Mouse (Mus musculus) forebrain, embryonic 12.5 days (tissue): ENCODE measurements around the gene Rundc1. TPM values are rescaled to one million over a fixed set of nuclear protein-coding genes. Genes with fewer than 3 reads are reported as not detected.

Source experiments
- microRNA-seq: library from miRNA; unstranded; fragments of <30 nt; microRNA quantifications from one replicate; pipeline ENCODE4, GENCODE M21; 2017
- polyA plus RNA-seq: library from polyadenylated mRNA; unstranded; fragments of >200 nt; fragmentation: Nextera tagmentation; extraction: Ambion mirVana; gene quantifications from 2 replicates; pipeline ENCODE4 v1.2.1, GENCODE M21; 2016

Gene Rundc1
- polyA plus RNA-seq, 1 experiment from 2014 or later, result 27.3 TPM

Small RNA genes within 50 kb of the gene (microRNA-seq; reads per million reads assigned to microRNA genes)
- gene Mir6929, result not detected

Other genes starting within 250 kb of the Rundc1 start
- gene Ccr10, start 249.6 kb upstream of the Rundc1 start, polyA plus RNA-seq, result 0.10 TPM in 1 of 2 replicates, not detected in the other
- gene Ezh1, start 198.6 kb upstream of the Rundc1 start, polyA plus RNA-seq, result 11.1 and 12.5 TPM in 2 replicates
- 43.7 and 49.6 TPM in 2 replicates for gene Ramp2, start 179.1 kb upstream of the Rundc1 start, polyA plus RNA-seq
- 90.4 and 93.1 TPM in 2 replicates for gene Vps25, start 171.4 kb upstream of the Rundc1 start, polyA plus RNA-seq
- 5.7 and 7.5 TPM in 2 replicates for gene Wnk4, start 164.5 kb upstream of the Rundc1 start, polyA plus RNA-seq
- gene Cntd1, start 146.1 kb upstream of the Rundc1 start, polyA plus RNA-seq, result 1.6 TPM in 2 replicates
- 178 and 183 TPM in 2 replicates for gene Coa3, start 146.0 kb upstream of the Rundc1 start, polyA plus RNA-seq
- 164 and 169 TPM in 2 replicates for gene Becn1, start 122.8 kb upstream of the Rundc1 start, polyA plus RNA-seq
- 182 and 189 TPM in 2 replicates for gene Psme3, start 108.9 kb upstream of the Rundc1 start, polyA plus RNA-seq
- gene Aoc2, start 100.0 kb upstream of the Rundc1 start, polyA plus RNA-seq, result 2.9 and 3.1 TPM in 2 replicates
- gene Aoc3, start 94.5 kb upstream of the Rundc1 start, polyA plus RNA-seq, result not detected in 2 replicates
- not detected in 2 replicates for gene G6pc, start 57.5 kb upstream of the Rundc1 start, polyA plus RNA-seq
- 94.3 and 98.7 TPM in 2 replicates for gene Aarsd1, start 7.5 kb upstream of the Rundc1 start, polyA plus RNA-seq
- 5.8 and 6.5 TPM in 2 replicates for gene Gm27029, start 289 bp upstream of the Rundc1 start, polyA plus RNA-seq
- gene Ptges3l, start 248 bp downstream of the Rundc1 start, polyA plus RNA-seq, result 2.1 and 2.5 TPM in 2 replicates
- gene Rpl27, start 17.2 kb downstream of the Rundc1 start, polyA plus RNA-seq, result 354 and 378 TPM in 2 replicates
- 2.2 TPM in 2 replicates for gene Ifi35, start 23.3 kb downstream of the Rundc1 start, polyA plus RNA-seq
- 101 and 105 TPM in 2 replicates for gene Rnd2, start 39.9 kb downstream of the Rundc1 start, polyA plus RNA-seq
- gene Vat1, start 41.1 kb downstream of the Rundc1 start, polyA plus RNA-seq, result 62.9 and 65.4 TPM in 2 replicates
- 24.3 TPM in 2 replicates for gene Brca1, start 126.9 kb downstream of the Rundc1 start, polyA plus RNA-seq
- gene Nbr1, start 127.1 kb downstream of the Rundc1 start, polyA plus RNA-seq, result 118 and 134 TPM in 2 replicates
- gene Tmem106a, start 157.2 kb downstream of the Rundc1 start, polyA plus RNA-seq, result 1.8 and 3.0 TPM in 2 replicates
- not detected in 2 replicates for gene Gm11634, start 174.2 kb downstream of the Rundc1 start, polyA plus RNA-seq
- gene Rdm1, start 202.1 kb downstream of the Rundc1 start, polyA plus RNA-seq, result 50.9 and 58.5 TPM in 2 replicates
- gene Arl4d, start 240.5 kb downstream of the Rundc1 start, polyA plus RNA-seq, result 16.2 and 24.1 TPM in 2 replicates